Mouse (Mus musculus) inflammation-experienced regulatory T-cells, adult 6 months (primary cell): ENCODE measurements around the gene Fam184b. TPM values are rescaled to one million over a fixed set of nuclear protein-coding genes. Genes with fewer than 3 reads are reported as not detected.

ENCODE experiments used
- ATAC-seq: one replicate; pipeline ENCODE4 v1.8.0; 2017
- polyA plus RNA-seq, 3 experiments: library from polyadenylated mRNA; unstranded; fragments of 100-300 nt; shearing (Covaris generic); gene quantifications; one replicate each; pipeline ENCODE4 v1.2.1; 2017

The Fam184b gene
- polyA plus RNA-seq, 3 experiments from 2014 or later, result 0.08 to 0.28 TPM; not detected in 1

DNA sequence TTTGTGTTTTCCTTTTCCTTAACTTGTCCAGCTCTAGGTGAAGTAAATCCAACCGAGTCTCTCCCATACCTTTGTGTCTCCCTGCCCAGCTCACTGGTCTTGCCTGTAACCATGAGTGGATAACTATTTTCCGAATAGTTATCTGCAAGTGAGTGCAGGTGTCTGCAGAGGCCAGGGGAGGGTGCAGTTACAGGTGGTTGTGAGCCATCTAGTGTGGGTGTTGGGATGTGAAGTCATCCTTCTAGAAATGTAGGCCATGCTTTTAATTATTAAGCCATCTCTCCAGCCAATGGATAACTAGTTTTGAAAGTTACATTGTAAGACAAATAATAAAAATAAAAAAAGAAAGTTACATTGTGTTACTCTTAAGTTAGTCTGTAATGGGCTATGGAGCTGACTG lies 125.9 kb downstream of the Fam184b start:
- no peak for ATAC-seq

DNA sequence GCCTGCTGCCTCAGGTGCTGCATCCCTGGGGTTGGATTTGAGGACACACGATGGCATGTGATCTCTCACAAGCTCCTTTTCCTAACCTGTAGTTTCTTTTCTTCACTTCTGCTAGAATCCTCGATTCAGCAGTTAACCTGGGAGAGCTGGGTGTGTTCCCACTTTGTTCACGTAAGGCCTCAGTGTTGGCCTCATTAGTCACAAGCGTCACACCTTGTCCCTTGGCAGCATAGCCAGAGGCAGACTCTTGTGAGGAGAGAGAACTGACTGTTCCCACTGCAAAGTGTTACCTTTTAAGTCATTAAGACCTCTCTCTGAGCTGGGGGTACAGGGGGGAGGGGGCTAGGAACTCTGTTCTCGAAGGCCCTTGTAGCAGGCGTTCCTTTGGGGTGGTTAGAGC lies 126.5 kb downstream of the Fam184b start:
- ATAC-seq, result no peak

DNA sequence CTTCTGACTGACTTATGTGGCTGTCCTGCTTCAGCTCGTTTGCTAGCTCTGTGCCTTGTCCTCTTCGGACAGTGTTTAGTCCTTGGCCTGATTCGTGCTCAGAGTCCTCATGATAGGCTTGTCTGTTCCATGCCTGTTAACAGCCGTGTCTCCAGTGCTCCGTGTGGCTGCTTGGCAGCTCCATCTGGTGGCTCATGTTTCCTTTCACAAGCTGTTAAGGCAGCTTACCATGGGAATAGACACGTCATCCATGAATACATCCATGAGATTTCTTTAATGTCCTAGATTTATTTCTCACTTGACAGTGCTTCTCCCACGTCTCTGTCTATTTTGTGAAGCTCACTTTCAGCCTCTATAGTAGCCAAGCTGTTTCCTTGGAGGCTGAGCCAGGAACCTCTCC lies 129.3 kb downstream of the Fam184b start:
- ATAC-seq, result no peak

DNA sequence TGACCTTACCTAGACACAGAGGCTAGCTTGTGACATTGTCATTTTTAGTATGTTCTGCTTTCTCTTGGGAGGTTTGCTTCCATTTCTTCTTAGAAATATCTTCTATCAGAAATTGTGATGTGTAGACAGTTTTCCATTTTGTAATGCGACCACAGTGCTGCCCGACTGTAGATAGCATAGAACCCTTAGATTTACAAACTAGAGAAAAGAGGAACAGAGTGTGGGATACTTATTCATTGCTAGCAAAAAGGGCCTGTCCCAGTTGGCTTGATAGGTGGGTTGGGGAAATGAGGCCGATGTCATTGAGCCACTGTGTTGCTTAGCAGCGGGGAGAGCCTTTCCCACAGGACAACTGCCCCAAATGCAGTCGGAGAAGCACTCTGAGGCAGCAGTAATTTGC lies 141.8 kb downstream of the Fam184b start:
- no peak for ATAC-seq

DNA sequence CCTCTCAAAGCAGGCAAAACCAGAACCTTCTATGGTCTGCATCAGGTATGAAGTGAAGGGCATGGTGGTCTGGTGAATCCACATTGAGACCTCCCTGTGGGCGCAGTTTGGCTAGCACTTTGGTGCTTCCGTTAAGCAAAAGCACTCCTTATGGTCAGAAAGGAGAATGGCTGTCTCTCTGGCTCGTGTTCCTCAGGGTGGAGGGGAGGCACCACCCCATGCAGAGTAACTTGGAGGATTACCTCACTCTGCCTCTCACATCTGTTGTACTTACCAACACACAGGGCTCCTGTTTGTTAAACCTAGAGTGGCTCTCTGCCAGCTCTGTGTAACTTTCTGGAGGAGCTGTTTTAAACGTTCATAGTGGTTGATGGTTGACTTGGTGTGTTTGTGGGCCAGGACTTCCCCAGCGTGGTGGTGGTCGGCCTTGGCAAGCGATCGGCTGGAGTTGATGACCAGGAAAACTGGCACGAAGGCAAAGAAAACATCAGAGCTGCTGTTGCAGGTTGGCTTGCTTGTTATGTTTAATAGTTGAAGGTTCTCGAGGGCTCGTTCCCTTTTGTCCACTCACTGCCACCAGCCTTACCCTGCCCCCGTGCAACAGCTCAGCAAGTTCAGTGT lies 142.4 kb downstream of the Fam184b start:
- ATAC-seq, result no peak

DNA sequence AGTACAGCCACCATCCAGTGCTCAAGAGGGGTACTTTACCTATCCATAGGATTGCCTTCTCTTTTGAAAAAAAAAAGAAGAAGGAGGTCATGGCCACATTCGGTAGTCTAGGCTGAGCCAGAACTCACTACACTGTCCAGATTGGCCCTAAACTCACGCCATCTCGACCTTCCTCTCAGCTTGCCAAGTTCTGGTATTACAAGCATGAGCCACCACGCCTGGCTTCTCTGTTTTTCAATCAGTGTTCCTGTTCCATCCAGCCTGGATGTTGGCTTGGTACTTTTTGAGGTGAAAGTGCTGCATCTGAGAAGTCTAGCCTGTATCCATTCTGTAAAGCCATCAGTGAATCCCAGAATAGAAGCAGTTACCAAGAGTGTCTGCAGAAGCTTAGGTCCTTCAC lies 142.9 kb downstream of the Fam184b start:
- ATAC-seq, result no peak

DNA sequence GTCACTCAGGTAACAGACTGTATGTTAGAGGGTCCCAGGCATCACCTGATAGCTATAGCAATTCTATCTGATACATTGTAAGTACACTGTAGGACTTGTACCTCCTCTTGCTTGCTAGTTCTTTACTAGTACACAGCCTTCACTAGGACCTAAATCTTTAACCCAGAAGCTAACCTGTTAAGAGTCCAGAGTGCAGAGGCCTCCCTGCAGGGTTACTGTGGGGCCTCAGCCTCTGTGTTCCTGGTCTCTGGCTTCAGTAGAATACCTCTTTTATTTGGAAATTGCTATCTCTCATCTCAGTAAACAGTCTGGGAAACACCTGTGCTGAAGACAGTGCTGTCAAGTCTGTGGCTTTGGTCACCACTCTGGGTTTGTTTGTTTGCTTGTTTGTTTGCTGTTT lies 143.4 kb downstream of the Fam184b start:
- no peak for ATAC-seq

DNA sequence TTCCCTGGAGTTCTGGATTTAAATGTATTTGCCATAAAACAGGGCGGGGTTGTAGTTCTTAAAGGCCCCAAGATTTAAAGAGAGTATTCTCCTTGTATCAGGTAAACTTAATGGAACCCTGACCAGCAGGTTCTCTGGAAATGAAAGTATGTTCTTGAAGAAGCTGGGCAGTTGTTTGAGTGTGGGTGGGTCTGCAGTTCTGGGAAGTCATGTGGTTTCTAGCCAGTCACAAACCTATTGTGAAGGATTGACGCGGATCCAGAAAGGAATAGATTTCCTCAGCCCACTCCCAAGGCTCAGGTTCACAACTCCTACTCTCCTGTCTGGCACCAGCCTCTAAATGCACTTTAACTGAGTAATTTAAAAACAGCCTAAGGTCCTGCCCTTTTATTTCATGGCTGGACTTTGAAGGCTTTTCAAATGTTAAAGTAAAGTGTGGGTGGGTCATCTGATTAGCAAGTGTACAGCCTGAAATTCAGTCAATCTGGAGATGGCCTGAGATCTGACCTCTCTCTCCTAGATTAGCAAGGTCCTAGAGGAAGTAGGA lies 143.9 kb downstream of the Fam184b start:
- no peak for ATAC-seq

DNA sequence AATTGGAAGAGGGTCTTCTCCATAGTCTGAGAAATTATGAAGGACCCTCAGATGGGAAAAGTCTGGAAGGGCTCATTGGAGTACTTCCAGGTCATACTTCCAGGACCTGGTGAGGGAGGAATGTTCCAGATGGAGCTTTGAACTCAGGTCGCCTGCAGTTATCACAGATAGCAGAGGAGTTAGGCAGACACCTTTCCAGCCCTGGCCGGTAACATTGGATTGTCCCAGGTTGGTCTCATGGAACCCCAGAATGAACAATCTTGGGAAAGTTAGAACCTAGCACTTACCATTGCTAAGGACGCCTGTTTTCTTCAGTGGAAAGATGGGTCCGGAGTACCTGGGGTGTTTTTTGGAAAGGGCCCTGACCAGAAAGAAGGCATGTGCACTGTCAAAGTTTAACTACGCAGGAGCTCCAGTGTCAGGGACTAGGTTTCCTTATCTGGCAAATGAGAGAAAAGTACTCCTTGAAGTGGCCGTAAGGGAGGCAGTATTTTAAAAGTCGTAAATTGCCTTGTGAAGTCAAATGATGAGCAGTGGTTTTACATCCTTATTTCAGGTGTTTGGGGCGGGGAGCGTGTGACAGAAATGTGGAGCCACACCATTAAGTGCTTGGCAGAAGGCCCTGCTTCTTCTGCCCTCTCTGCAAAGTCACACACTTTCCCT lies 145.2 kb downstream of the Fam184b start:
- ATAC-seq, result no peak

DNA sequence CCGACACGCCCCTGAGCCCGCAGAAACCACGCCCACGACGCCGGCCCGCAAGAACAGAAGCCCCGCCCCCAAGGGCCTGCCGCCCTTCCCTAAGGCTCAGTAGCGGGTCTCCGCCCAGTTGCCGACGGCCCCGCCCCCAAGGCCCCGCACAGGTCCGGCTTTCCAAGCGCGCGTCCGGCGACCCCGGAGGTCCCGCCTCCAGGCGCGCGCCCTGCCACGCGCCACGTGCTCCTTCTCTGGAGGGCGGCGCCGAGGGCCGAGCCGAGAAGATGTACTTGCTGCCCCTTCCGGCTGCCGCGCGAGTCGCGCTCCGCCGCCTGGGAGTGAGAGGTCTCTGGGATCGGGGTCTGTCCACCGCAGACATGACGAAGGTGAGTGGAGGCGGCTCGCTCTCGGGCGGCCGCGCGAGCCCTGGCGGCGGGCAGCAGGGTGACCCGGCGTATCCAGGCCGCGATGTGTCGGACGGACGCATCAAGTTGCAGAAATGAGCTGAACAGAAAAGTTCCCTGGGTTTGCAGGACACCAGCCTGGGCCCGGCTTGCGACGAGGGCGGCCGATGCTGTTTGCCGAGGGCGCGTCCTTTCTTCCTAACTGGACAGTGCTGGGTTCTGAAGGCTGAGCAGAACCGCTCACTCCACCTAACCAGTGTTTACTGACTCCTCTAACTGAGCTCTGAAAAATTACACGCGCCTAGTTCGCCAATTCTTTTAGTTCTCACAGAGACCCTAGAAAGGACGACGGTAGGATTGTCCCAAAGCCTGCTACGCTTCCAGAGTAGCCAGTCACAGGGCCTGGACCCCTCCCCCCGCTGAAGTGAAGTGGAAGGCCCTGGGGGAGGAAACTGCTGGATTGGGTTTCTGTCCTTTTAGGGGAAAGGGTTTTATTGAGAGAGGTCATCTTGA lies 146.0 kb downstream of the Fam184b start, which contains the start of gene Lap3:
Gene Lap3, plus strand, starts transcription at position 184 of the 902 bp plus-strand sequence.
- peak; percentile 92 for ATAC-seq

DNA sequence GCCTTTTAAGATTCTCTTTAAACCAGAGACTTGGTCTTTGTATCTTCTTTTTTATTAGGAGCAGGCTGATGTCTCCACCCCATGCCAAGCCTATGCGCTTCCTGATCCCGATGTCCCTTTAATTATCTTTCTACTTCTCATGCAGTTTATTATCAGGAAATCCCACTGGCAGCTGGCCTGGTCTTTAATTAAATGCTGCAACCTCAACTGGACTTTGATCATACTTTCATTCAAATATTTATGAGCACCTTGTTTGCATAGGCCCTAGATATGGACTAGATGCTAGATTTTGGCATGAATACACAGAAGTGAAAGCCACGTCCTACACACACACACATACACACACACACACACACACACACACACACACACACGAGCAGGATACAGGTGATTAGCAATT lies 147.6 kb downstream of the Fam184b start:
- ATAC-seq, result no peak

DNA sequence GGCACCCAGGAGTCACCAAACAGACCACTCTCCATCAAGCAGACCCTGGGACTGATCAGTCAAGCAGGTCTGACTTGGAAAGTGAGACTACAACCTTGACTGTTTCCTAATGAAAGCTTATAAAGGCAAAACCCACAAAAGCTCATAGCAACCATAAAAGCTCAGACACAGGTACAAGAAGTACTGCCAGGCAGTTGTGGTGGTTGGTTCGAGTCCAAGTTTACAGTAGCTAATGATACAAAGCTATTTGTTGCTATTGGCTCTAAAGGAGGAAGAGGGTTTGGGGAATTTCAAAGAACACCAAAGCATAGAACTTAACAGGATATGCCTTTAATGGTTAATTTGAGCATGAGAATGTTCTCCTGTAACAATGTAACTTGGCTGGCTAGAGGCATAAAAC lies 155.8 kb downstream of the Fam184b start:
- ATAC-seq, result no peak

DNA sequence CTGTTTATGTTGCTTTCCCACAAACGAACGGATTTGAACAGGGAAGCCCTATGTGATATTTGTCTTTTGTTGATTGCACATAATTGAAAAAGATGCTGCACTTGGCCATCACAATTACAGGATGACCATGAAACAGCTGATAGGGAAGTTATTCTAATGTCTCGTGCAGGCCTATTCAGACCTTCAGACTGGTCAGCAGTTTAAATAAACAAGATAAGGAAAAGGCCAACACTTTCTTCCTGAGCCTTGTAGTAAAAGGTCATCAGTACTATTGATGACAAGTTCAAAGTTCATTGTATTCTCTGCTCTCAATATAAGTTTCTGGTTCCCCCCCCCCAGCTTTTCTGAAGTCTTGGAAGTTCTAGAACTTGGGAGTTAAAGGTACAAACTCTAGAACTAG lies 156.8 kb downstream of the Fam184b start:
- no peak for ATAC-seq

DNA sequence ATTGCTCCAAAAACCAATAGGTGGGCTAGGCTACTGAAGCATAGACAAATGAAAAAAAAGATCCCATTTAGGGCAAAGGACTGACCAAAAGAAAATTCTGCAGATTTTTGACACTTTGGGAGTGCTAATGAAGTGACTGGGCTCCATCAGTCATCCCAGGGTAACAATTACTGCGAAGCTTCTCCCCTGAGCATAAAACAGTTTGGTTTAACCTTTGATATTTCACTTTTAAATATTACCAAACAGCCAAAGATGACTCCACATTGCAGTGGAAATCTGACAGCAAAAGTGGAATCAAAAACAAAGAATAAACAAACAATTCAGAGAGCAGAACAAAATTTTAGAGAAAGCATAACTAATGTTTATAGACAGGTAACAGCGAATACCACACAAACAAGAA lies 158.3 kb downstream of the Fam184b start:
- ATAC-seq, result no peak

DNA sequence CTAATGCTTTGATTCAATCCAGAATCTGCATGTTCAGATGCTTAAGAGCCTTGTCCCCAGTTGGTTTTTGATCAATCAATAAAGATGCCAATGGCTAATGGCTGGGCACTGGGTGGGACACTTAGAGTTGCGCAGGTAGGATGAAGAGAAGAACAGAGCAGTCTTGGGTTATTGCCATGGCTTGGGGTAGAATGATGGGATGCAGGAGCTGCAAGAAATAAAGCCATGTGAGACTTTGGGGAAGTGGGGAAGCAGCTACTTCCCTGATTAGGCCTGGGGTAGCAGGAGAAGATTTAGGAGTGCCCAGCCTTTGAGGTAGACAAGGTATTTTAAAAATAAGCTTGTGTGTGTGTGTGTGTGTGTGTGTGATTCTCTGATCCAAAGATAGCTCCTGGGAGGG lies 159.3 kb downstream of the Fam184b start:
- no peak for ATAC-seq

Other genes with a start within 250 kb of the Fam184b start
- gene Qdpr, start 189.4 kb downstream of the Fam184b start, polyA plus RNA-seq, result 10 to 100 TPM; 35.3 to 59.3 (median 52.5) TPM
- gene Clrn2, start 185.9 kb downstream of the Fam184b start, polyA plus RNA-seq, result not detected
- 10 to 100 TPM; 20.4 to 26.9 (median 24.0) TPM for gene Lap3, start 146.2 kb downstream of the Fam184b start, polyA plus RNA-seq
- 100 to 1,000 TPM; 205 to 261 (median 240) TPM for gene Med28, start 119.4 kb downstream of the Fam184b start, polyA plus RNA-seq
- 10 to 100 TPM in 1 of 3 experiments, 1 to 10 TPM in 2; 4.7 to 68.2 (median 8.7) TPM for gene Ncapg, start 30.3 kb upstream of the Fam184b start, polyA plus RNA-seq
- 10 to 100 TPM; 10.7 to 16.6 (median 14.7) TPM for gene Lcorl, start 218.0 kb upstream of the Fam184b start, polyA plus RNA-seq